Comparison of ENCODE assay signal across 14 mouse cellular contexts in genomic region chr2:105661623-105662066, GRCm38 (mm10). TPM values are rescaled to one million over a fixed set of nuclear protein-coding genes. Genes with fewer than 3 reads are reported as not detected.
DNase-seq lines count a peak whose midpoint lies in the region; ATAC-seq and TF ChIP-seq lines count a peak whose summit lies in the region.
"Had no signal": no experiment of that assay in that cellular context is flagged by ENCODE, and none has a peak within 500 bp of the region (broad histone marks: within the 10 kb centered on the region; RNA-seq: fewer than 3 reads in every experiment).

No protein-coding gene starts in this region.

- H3K27me3 ChIP-seq in forebrain, postnatal 0 days (ENCODE audit: insufficient read depth, low read length): peaks cover 69% of the 10 kb centered on the region
- H3K27me3 ChIP-seq in neural tube, embryonic 11.5 days (ENCODE audit: control insufficient read depth, insufficient read depth, low read length): peaks cover 77% of the 10 kb centered on the region
- peaks cover 83% of the 10 kb centered on the region for H3K27me3 ChIP-seq in heart, embryonic 11.5 days (ENCODE audit: control insufficient read depth, insufficient read depth, low read length)

- no peaks in the 10 kb centered on the region for H3K4me1 ChIP-seq in forebrain, postnatal 0 days (ENCODE audit: insufficient read depth)
- H3K4me1 ChIP-seq in neural tube, embryonic 11.5 days (ENCODE audit: control insufficient read depth, insufficient read depth, low read length): peaks cover 7% of the 10 kb centered on the region
- peaks cover 6% of the 10 kb centered on the region for H3K4me1 ChIP-seq in heart, embryonic 11.5 days (ENCODE audit: control insufficient read depth, insufficient read depth, low read length)

- no peak overlapping the region for H3K9ac ChIP-seq in forebrain, postnatal 0 days
- no peak overlapping the region for H3K9ac ChIP-seq in neural tube, embryonic 11.5 days (ENCODE audit: low read length)
- H3K9ac ChIP-seq in heart, embryonic 11.5 days (ENCODE audit: low read depth, low read length): no peak overlapping the region
- H3K9ac ChIP-seq: embryonic facial prominence, embryonic 13.5 days; heart, embryonic 12.5 days; intestine, embryonic 15.5 days; limb, embryonic 15.5 days; lung, embryonic 15.5 days had no signal

- no peak overlapping the region; the same call in 1 of the 2 replicates for H3K4me2 ChIP-seq in forebrain, postnatal 0 days (ENCODE audit: low read depth)
- H3K4me2 ChIP-seq in neural tube, embryonic 11.5 days (ENCODE audit: low read depth): no peak overlapping the region
- no peak overlapping the region for H3K4me2 ChIP-seq in heart, embryonic 11.5 days
- H3K4me2 ChIP-seq: embryonic facial prominence, embryonic 13.5 days; intestine, embryonic 15.5 days; lung, embryonic 15.5 days had no signal

- DNase-seq in kidney, adult 18-20 months: peak; percentile 14
- DNase-seq in kidney, postnatal 14 days: no peak
- peak; percentile 56 for DNase-seq in embryo, embryonic 9.5 days (ENCODE audit: extremely low spot score)
- DNase-seq in forebrain, postnatal 0 days: peak; percentile 47
- DNase-seq in neural tube, embryonic 11.5 days (ENCODE audit: low spot score): peak; percentile 61
- no peak for DNase-seq in layer of hippocampus, adult 9-10 months (ENCODE audit: low spot score)
- DNase-seq in right cerebral cortex, adult 2 months (ENCODE audit: low spot score in 2 of 2): no peak
- DNase-seq: right cerebral cortex, adult 18-20 months had no signal

- no peak overlapping the region for H3K27ac ChIP-seq in forebrain, postnatal 0 days (ENCODE audit: low read depth, low read length)
- no peak overlapping the region for H3K27ac ChIP-seq in neural tube, embryonic 11.5 days (ENCODE audit: low read depth, low read length)
- H3K27ac ChIP-seq in heart, embryonic 11.5 days (ENCODE audit: low read depth, low read length): no peak overlapping the region
- H3K27ac ChIP-seq: embryonic facial prominence, embryonic 13.5 days; intestine, embryonic 15.5 days; limb, embryonic 15.5 days; lung, embryonic 15.5 days had no signal

- H3K9me3 ChIP-seq in forebrain, postnatal 0 days (ENCODE audit: low read length): no peaks in the 10 kb centered on the region
- H3K9me3 ChIP-seq in neural tube, embryonic 11.5 days (ENCODE audit: control insufficient read depth, low read length): no peaks in the 10 kb centered on the region
- no peaks in the 10 kb centered on the region for H3K9me3 ChIP-seq in heart, embryonic 11.5 days (replicated peaks; ENCODE audit: control insufficient read depth, low read length)
- H3K9me3 ChIP-seq: embryonic facial prominence, embryonic 13.5 days; heart, embryonic 12.5 days; intestine, embryonic 15.5 days; limb, embryonic 15.5 days; lung, embryonic 15.5 days had no signal

- WGBS in forebrain, postnatal 0 days: 3% methylated on average over 18 of the region's 18 CpGs
- 1% methylated on average over 18 of the region's 18 CpGs for WGBS in neural tube, embryonic 11.5 days
- WGBS in heart, embryonic 11.5 days (ENCODE audit: insufficient replicate concordance): under 1% methylated on average over 18 of the region's 18 CpGs

- no peak overlapping the region for H3K4me3 ChIP-seq in forebrain, postnatal 0 days (ENCODE audit: low read depth, low read length)
- H3K4me3 ChIP-seq in neural tube, embryonic 11.5 days (ENCODE audit: low read depth, low read length): no peak overlapping the region
- no peak overlapping the region for H3K4me3 ChIP-seq in heart, embryonic 11.5 days (ENCODE audit: low read depth, low read length)
- H3K4me3 ChIP-seq: heart, embryonic 12.5 days; intestine, embryonic 15.5 days; lung, embryonic 15.5 days had no signal

- TF ChIP-seq CTCF in forebrain, postnatal 0 days (IDR thresholded peaks at IDR 0.05; ENCODE audit: low read depth): no peak

- ATAC-seq in forebrain, postnatal 0 days: peak; percentile 46; the same call in 1 of the 2 replicates
- no peak for ATAC-seq in neural tube, embryonic 11.5 days (ENCODE audit: insufficient read depth, low FRiP score, low TSS enrichment)
- ATAC-seq in heart, embryonic 11.5 days (replicated peaks; ENCODE audit: insufficient number of reproducible peaks, low FRiP score, low TSS enrichment): no peak
- ATAC-seq: intestine, embryonic 15.5 days had no signal

- no peaks in the 10 kb centered on the region for H3K36me3 ChIP-seq in forebrain, postnatal 0 days (ENCODE audit: insufficient read depth)
- no peaks in the 10 kb centered on the region for H3K36me3 ChIP-seq in neural tube, embryonic 11.5 days (ENCODE audit: control insufficient read depth, insufficient read depth, low read length)
- H3K36me3 ChIP-seq in heart, embryonic 11.5 days (ENCODE audit: control insufficient read depth, insufficient read depth, low read length): no peaks in the 10 kb centered on the region
- H3K36me3 ChIP-seq: embryonic facial prominence, embryonic 13.5 days; heart, embryonic 12.5 days; intestine, embryonic 15.5 days; limb, embryonic 15.5 days; lung, embryonic 15.5 days had no signal

RNA-seq across cellular contexts. Expression of gene Pax6, which starts 7.1 kb away (rescaled TPM):
- total RNA-seq in forebrain, postnatal 0 days (2014; rRNA removed): 19.0 and 32.9 TPM in 2 replicates
- 14.6 and 19.0 TPM in 2 replicates for polyA plus RNA-seq in forebrain, postnatal 0 days (2015; fragmentation: Nextera tagmentation; extraction: Ambion mirVana)
- 28.2 and 30.7 TPM in 2 replicates for polyA plus RNA-seq in neural tube, embryonic 11.5 days (2014; fragmentation: Nextera tagmentation; extraction: Ambion mirVana)
- 0.37 and 0.82 TPM in 2 replicates for polyA plus RNA-seq in heart, embryonic 11.5 days (2014; fragmentation: Nextera tagmentation; extraction: Ambion mirVana)
- polyA plus RNA-seq: lung, embryonic 15.5 days had no signal

Comparison
In these comparisons a context has a peak if more than half of its experiments do, and no peak if none do; other contexts are left out.
1. DNase-seq: peak in kidney, adult 18-20 months (single experiment), embryo, embryonic 9.5 days (single experiment), forebrain, postnatal 0 days (single experiment) and neural tube, embryonic 11.5 days (single experiment); none in kidney, postnatal 14 days (single experiment), layer of hippocampus, adult 9-10 months (single experiment) and right cerebral cortex, adult 2 months (0 of 2).